Mouse (Mus musculus): ENCODE results near the gene Prr14.

DNA sequence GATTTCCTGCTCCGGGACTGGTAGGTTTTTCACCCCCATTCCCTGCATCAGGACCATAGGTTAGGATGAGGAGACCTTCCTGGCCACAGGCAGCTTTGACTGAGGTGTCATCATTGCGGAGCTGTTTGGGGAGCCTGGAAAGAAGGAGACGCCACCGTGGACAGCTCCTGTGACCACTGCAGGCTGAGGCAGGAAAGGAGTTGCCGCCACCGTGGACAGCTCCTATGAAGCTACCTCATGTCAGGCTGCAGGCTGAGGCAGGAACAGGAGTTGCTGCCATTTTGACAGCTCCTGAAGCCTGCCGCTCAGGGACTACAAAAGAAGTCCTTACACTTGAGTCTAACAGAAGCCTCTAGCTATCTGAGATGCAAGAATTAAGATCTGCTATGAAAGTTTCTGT is 4.5 kb upstream of the Prr14 start:
- TF ChIP-seq CTCF (IDR thresholded peaks at IDR 0.05; ENCODE audit: extremely low read depth, insufficient read depth, insufficient read length, insufficient replicate concordance) (no peak), POLR2A (IDR thresholded peaks at IDR 0.05; ENCODE audit: low read depth, low read length) (no peak)
